Mouse (Mus musculus): ENCODE results near the gene Imp4. TPM values are rescaled to one million over a fixed set of nuclear protein-coding genes. Genes with fewer than 3 reads are reported as not detected.
"Not testable (repeated sequence)": the region's sequence is repeated elsewhere in the genome, so short reads cannot be mapped to it uniquely, and the experiment has no call there.

The Imp4 gene
- polyA plus RNA-seq, 1 experiment from 2014 or later: 58.8 TPM

DNA sequence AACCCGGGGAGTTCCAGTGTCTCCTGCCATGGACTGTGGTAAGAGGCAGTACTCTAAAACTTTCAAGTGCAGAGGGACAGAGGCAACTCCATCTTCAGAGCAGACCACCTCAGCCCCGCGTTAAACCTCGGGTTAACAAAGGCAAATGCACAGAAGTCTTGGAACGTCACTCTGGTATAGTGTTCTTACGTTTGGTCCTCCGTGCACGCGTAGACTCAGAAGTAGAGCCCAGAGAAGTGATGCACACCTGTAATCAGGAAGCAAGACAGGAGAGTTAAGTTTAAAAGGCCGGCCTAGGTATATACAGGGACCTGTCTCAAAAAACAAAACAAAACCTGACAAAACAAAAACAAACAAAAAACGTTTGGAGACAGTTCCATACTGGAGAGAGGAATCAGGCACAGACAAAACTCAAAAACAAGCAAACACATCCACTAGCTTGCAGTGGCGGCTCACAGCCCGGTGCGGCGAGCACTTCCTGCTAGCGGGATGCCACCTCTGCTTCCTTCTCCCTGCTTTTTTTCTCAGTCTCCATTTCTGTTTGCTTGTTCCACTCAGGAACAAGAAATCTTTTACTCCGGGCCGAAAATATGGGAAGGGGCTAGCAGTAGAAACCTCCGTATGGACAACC is 5.6 kb upstream of the Imp4 start:
- no peaks in the 10 kb centered on the region for H3K27me3 ChIP-seq (replicated peaks; ENCODE audit: control insufficient read depth, insufficient read depth, low read length)
- peak overlapping the region; percentile 77 for H3K9ac ChIP-seq (replicated peaks; ENCODE audit: low read depth, low read length)
- H3K4me3 ChIP-seq (replicated peaks; ENCODE audit: low read length): peak overlapping the region; percentile 66
- H3K4me1 ChIP-seq (replicated peaks; ENCODE audit: control insufficient read depth, insufficient read depth, low read length): peaks cover 24% of the 10 kb centered on the region
- H3K27ac ChIP-seq (ENCODE audit: low read length): peak overlapping the region; percentile 60
- WGBS: 5% methylated on average over 19 of the region's 19 CpGs
- ATAC-seq: peak; percentile 5; the same call in 1 of the 2 replicates
- H3K9me3 ChIP-seq (ENCODE audit: control insufficient read depth, low read length): peaks cover 28% of the 10 kb centered on the region
- H3K4me2 ChIP-seq (ENCODE audit: low read length): peak overlapping the region; percentile 54
- peaks cover 17% of the 10 kb centered on the region for H3K36me3 ChIP-seq (ENCODE audit: control insufficient read depth, insufficient read depth)

DNA sequence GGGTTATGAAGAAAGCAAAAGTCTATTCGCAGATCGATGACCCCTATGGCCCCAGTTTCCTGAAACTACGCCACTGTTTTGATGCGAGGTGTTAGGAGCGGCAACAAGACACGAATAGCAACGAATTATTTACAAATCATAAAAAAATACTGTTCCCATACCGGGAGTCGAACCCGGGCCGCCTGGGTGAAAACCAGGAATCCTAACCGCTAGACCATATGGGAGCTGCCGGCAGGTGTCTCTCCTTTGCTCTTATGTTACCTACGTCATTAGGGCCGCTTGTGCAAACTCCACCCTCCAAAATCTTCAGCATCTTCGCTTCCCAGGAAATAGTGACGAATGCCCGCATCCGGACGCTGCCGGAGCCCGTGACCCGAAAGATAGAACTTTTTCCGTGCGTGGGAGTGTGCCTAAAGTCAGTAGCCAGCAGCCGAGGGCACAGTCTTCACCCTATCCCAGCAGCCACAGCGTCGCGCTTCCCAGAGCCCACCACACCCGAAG is 4.9 kb upstream of the Imp4 start:
- H3K4me2 ChIP-seq (ENCODE audit: low read length): peak overlapping the region; percentile 54
- peak; percentile 18; the same call in 1 of the 2 replicates for ATAC-seq
- H3K9ac ChIP-seq (replicated peaks; ENCODE audit: low read depth, low read length): peak overlapping the region; percentile 77
- no peaks in the 10 kb centered on the region for H3K27me3 ChIP-seq (replicated peaks; ENCODE audit: control insufficient read depth, insufficient read depth, low read length)
- H3K27ac ChIP-seq (ENCODE audit: low read length): peak overlapping the region; percentile 95
- WGBS: under 1% methylated on average over 30 of the region's 30 CpGs
- H3K4me1 ChIP-seq (replicated peaks; ENCODE audit: control insufficient read depth, insufficient read depth, low read length): peaks cover 24% of the 10 kb centered on the region
- peaks cover 22% of the 10 kb centered on the region for H3K9me3 ChIP-seq (ENCODE audit: control insufficient read depth, low read length)
- peak overlapping the region; percentile 66 for H3K4me3 ChIP-seq (replicated peaks; ENCODE audit: low read length)
- H3K36me3 ChIP-seq (ENCODE audit: control insufficient read depth, insufficient read depth): peaks cover 14% of the 10 kb centered on the region

DNA sequence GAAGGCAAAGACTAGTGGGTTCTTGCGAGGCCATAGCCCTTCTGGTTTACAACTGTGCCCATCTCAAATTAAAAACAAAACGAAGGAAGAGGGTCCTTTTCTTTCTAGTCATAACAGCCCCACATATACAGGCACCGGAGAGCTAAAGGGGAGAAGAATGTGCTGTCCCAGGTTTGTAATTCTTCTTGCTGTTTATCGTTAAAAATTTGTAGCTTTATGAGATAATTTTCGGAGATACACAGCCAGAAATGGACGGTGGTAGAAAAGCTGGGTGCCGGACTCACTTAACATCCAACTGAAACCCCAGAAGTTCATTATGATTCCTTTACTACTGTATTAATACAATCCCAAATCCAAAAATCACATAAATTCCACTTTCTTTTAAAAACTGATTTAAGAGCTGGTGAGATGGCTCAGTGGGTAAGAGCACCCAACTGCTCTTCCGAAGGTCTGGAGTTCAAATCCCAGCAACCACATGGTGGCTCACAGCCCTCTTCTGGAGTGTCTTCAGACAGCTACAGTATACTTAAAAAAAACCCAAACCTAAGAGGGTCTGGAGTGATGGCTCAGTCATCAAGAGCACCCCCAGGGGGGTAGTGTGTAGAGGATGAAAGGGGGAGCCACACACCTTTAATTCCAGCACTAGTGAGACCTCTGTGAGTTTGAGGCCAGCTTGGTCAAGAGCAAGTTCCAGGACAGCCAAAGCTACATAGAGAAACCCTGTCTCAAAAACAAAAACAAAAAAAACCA is 4.1 kb upstream of the Imp4 start:
- Histone ChIP-seq H3K27ac (ENCODE audit: low read length) (peak overlapping the region; percentile 95), H3K4me2 (ENCODE audit: low read length) (peak overlapping the region; percentile 54), H3K4me3 (replicated peaks; ENCODE audit: low read length) (peak overlapping the region; percentile 66), H3K9me3 (ENCODE audit: control insufficient read depth, low read length) (peaks cover 15% of the 10 kb centered on the region), H3K36me3 (ENCODE audit: control insufficient read depth, insufficient read depth) (peaks cover 9% of the 10 kb centered on the region), H3K27me3 (replicated peaks; ENCODE audit: control insufficient read depth, insufficient read depth, low read length) (no peaks in the 10 kb centered on the region), H3K4me1 (replicated peaks; ENCODE audit: control insufficient read depth, insufficient read depth, low read length) (peaks cover 28% of the 10 kb centered on the region), H3K9ac (replicated peaks; ENCODE audit: low read depth, low read length) (peak overlapping the region; percentile 77)
- ATAC-seq: no peak
- 31% methylated on average over 8 of the region's 8 CpGs for WGBS

GRCm38 (mm10) chr1:34436374-34436773 is 3.3 kb upstream of the Imp4 start:
- WGBS: 92% methylated on average over 3 of the region's 3 CpGs
- Histone ChIP-seq H3K9me3 (ENCODE audit: control insufficient read depth, low read length) (peaks cover 8% of the 10 kb centered on the region), H3K9ac (replicated peaks; ENCODE audit: low read depth, low read length) (no peak overlapping the region), H3K4me3 (replicated peaks; ENCODE audit: low read length) (no peak overlapping the region), H3K4me1 (replicated peaks; ENCODE audit: control insufficient read depth, insufficient read depth, low read length) (peaks cover 33% of the 10 kb centered on the region), H3K4me2 (ENCODE audit: low read length) (no peak overlapping the region), H3K27me3 (replicated peaks; ENCODE audit: control insufficient read depth, insufficient read depth, low read length) (no peaks in the 10 kb centered on the region), H3K27ac (ENCODE audit: low read length) (no peak overlapping the region), H3K36me3 (ENCODE audit: control insufficient read depth, insufficient read depth) (peaks cover 3% of the 10 kb centered on the region)
- ATAC-seq: no peak

DNA sequence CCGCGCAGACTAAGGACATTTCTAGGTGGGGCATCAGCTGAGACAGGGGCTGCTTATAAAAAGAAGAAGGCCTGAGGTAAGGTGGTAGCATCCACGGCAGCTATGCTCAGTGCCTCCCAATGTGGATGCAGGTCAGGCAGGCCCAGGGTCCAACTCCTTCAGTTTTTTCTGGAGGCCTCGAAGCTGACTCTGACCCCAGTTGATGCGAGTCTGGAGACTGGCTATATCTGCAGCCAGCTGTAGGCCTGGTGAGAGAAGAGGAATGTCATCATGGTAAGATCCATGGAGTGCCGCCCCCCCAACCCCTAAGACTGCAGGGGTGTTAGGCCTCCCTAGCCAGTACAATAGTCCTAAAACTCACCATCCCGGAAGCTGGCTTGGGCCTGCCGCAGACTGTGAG is 2.3 kb upstream of the Imp4 start:
- 92% methylated on average over 8 of the region's 8 CpGs for WGBS
- not testable (repeated sequence) for H3K4me3 ChIP-seq (replicated peaks; ENCODE audit: low read length); H3K9me3 ChIP-seq (ENCODE audit: control insufficient read depth, low read length)

GRCm38 (mm10) chr1:34438381-34439051 is 1.1 kb upstream of the Imp4 start:
- Histone ChIP-seq H3K9ac (replicated peaks; ENCODE audit: low read depth, low read length) (peak overlapping the region; percentile 56), H3K9me3 (ENCODE audit: control insufficient read depth, low read length) (no peaks in the 10 kb centered on the region), H3K36me3 (ENCODE audit: control insufficient read depth, insufficient read depth) (peaks cover 8% of the 10 kb centered on the region), H3K27ac (ENCODE audit: low read length) (no peak overlapping the region), H3K4me3 (replicated peaks; ENCODE audit: low read length) (peak overlapping the region; percentile 90), H3K4me2 (ENCODE audit: low read length) (peak overlapping the region; percentile 68), H3K4me1 (replicated peaks; ENCODE audit: control insufficient read depth, insufficient read depth, low read length) (peaks cover 24% of the 10 kb centered on the region), H3K27me3 (replicated peaks; ENCODE audit: control insufficient read depth, insufficient read depth, low read length) (no peaks in the 10 kb centered on the region)
- WGBS: 51% methylated on average over 14 of the region's 20 CpGs
- ATAC-seq: no peak

More for the DNA sequence above, 2.3 kb upstream of the Imp4 start:
- peaks cover 30% of the 10 kb centered on the region for H3K4me1 ChIP-seq (replicated peaks; ENCODE audit: control insufficient read depth, insufficient read depth, low read length)
- H3K27me3 ChIP-seq (replicated peaks; ENCODE audit: control insufficient read depth, insufficient read depth, low read length); H3K4me2 ChIP-seq (ENCODE audit: low read length); H3K36me3 ChIP-seq (ENCODE audit: control insufficient read depth, insufficient read depth); ATAC-seq; H3K9ac ChIP-seq (replicated peaks; ENCODE audit: low read depth, low read length); H3K27ac ChIP-seq (ENCODE audit: low read length): not testable (repeated sequence)

DNA sequence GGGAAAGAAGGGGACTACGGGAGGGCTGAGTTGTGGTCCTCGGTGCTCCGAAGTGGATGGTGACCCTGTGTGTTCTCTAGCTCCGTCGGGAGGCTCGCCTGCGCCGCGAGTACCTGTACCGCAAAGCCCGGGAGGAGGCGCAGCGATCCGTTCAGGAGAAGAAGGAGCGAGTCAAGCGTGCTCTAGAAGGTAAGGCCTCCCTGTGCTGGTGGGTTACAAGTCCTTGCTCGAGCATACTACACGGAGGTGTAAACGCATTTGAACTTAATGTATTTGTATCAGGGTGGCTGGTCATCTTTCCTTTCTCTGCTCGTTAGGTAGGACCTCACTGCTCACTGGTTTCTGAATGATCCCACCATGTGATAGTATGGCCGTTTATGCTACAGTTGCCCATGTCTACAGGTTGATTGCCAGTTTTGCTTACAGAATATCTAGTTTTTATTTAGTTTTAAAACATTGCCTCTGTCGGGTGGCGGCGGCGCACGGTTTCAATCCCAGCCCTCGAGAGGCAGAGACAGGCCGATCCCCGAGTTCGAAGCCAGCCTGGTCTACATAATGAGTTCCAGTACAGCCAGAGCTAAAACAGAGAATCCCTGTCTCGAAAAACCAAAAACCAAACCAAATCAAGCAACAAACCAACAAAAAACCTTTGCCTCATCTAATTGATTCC is 445 bp downstream of the Imp4 start:
- H3K27ac ChIP-seq (ENCODE audit: low read length): peak overlapping the region; percentile 75
- H3K4me2 ChIP-seq (ENCODE audit: low read length): peak overlapping the region; percentile 88
- H3K4me1 ChIP-seq (replicated peaks; ENCODE audit: control insufficient read depth, insufficient read depth, low read length): peaks cover 17% of the 10 kb centered on the region
- 7% methylated on average over 31 of the region's 31 CpGs for WGBS
- peaks cover 22% of the 10 kb centered on the region for H3K36me3 ChIP-seq (ENCODE audit: control insufficient read depth, insufficient read depth)
- ATAC-seq: peak; percentile 49
- H3K9me3 ChIP-seq (ENCODE audit: control insufficient read depth, low read length): no peaks in the 10 kb centered on the region
- H3K4me3 ChIP-seq (replicated peaks; ENCODE audit: low read length): peak overlapping the region; percentile 90
- H3K9ac ChIP-seq (replicated peaks; ENCODE audit: low read depth, low read length): peak overlapping the region; percentile 69
- H3K27me3 ChIP-seq (replicated peaks; ENCODE audit: control insufficient read depth, insufficient read depth, low read length): no peaks in the 10 kb centered on the region

GRCm38 (mm10) chr1:34443124-34443523 is 3.5 kb downstream of the Imp4 start:
- H3K9ac ChIP-seq (replicated peaks; ENCODE audit: low read depth, low read length): no peak overlapping the region
- peaks cover 27% of the 10 kb centered on the region for H3K36me3 ChIP-seq (ENCODE audit: control insufficient read depth, insufficient read depth)
- no peak overlapping the region for H3K4me2 ChIP-seq (ENCODE audit: low read length)
- H3K27ac ChIP-seq (ENCODE audit: low read length): no peak overlapping the region
- 96% methylated on average over 6 of the region's 6 CpGs for WGBS
- no peaks in the 10 kb centered on the region for H3K9me3 ChIP-seq (ENCODE audit: control insufficient read depth, low read length)
- H3K4me3 ChIP-seq (replicated peaks; ENCODE audit: low read length): no peak overlapping the region
- no peak for ATAC-seq
- no peaks in the 10 kb centered on the region for H3K27me3 ChIP-seq (replicated peaks; ENCODE audit: control insufficient read depth, insufficient read depth, low read length)
- peaks cover 15% of the 10 kb centered on the region for H3K4me1 ChIP-seq (replicated peaks; ENCODE audit: control insufficient read depth, insufficient read depth, low read length)

- 36% methylated on average over 8 of the region's 8 CpGs for WGBS
Observed at GRCm38 (mm10) chr1:34458431-34458830, 18.8 kb downstream of the Imp4 start.

More at GRCm38 (mm10) chr1:34458431-34458830, 18.8 kb downstream of the Imp4 start:
- Histone ChIP-seq H3K4me2 (ENCODE audit: low read length) (no peak overlapping the region), H3K27me3 (replicated peaks; ENCODE audit: control insufficient read depth, insufficient read depth, low read length) (peaks cover 24% of the 10 kb centered on the region), H3K9ac (replicated peaks; ENCODE audit: low read depth, low read length) (no peak overlapping the region), H3K36me3 (ENCODE audit: control insufficient read depth, insufficient read depth) (no peaks in the 10 kb centered on the region), H3K4me3 (replicated peaks; ENCODE audit: low read length) (no peak overlapping the region), H3K27ac (ENCODE audit: low read length) (no peak overlapping the region), H3K9me3 (ENCODE audit: control insufficient read depth, low read length) (no peaks in the 10 kb centered on the region), H3K4me1 (replicated peaks; ENCODE audit: control insufficient read depth, insufficient read depth, low read length) (peaks cover 5% of the 10 kb centered on the region)
- no peak for ATAC-seq

Data from forebrain, embryonic 16.5 days (tissue).